Mouse (Mus musculus) naive thymus-derived CD4-positive, alpha-beta T cell, adult 2 months (primary cell): ENCODE results near the gene Ppia.
A peak's percentile ranks its signal among the peaks of the same experiment; 100 is the strongest.
"Not testable (repeated sequence)": the region's sequence is repeated elsewhere in the genome, so short reads cannot be mapped to it uniquely, and the experiment has no call there.

ENCODE experiments used
- DNase-seq: peaks from one replicate; pipeline ENCODE4 v3.0.0-alpha.2; 2011; ENCODE audit warnings: low read depth

Gene Ppia

DNA sequence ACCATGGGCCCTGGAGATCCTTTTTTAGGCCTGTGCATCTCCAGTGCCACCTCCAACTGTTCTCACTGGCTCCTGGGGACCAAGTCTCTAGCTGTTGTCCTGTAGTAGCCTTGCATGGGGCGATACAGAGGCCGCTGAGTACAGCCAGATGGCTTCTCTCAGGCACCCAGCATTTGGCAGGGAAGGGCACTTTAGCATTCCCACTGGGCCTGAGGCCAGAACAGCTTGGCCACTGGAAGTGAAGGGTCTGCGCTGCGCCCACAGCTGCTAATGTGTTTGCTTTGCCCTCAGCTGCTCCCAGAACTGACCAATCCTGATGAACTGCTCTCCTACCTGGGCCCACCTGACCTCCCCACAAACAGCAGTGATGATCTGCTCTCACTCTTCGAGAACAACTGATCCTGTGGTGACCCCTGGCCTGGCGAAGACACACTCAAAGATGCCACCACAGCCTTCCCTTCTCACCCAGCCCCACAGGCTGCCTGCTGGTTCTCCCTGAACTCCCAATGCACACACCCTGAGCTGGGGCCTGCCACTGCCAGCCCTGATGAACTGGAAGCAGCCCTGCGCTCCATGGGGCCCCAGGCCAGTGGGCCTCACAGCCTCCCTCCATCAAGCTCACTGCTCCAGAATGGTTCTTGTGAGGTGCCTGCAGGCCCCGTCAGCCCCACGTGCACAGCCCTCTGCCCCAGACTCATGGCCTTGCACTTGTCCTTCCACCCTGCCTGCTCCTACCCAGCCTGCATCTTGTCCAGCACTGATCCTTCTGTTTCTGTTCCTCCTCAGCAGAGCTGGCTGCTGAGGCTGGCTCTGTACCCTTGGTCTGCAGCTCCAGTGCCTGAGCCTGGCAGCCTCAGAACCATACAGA is 10.3 kb upstream of the Ppia start:
- no peak for DNase-seq

GRCm38 (mm10) chr11:6405591-6406081 is 9.6 kb upstream of the Ppia start:
- DNase-seq: no peak

DNA sequence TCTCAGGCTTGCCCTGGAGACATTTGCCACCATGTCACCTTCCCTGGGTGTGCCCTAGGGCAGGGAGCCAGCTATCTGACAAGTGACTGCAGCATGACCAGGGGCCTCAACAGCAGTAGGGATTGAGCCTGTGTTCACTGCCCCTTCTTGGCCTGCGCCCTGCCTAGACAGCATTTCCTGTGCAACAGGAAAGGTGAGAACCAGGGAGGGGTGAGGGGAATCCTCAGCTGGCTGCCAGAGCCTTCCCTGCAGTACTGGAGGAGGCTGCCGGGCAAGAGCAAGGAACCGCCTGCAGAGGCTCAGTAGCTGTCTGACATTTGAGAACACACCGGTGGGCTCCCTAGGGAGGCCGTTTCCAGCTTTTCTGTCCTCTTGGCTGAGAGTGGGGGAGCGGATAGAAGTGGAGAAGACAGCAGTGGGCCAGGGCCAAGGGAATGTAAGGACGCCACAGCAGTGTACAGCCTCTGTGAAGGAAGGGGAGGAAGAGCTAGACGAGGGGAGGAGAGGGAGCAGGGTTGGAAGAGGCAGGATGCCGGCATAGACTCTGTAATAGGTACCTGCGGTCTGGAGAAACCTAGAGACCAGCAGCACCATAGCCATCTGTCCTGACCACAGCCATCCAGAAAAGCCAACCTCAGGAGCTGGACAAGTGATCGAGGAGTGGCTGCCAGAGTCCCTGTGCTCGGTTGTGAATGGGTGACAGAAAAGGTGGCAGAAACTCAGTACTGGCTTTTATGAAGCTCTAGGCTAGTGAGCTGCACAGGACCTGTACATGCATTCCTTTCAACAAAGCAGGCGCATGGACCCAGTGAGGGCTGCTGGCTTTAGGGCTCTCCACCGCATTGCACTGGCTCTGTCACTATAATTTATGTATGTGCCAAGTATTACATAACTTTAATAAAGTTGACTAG is 8.7 kb upstream of the Ppia start:
- no peak for DNase-seq

- no peak for DNase-seq
These were observed 8.1 kb upstream of the Ppia start for GRCm38 (mm10) chr11:6407162-6407621.

DNA sequence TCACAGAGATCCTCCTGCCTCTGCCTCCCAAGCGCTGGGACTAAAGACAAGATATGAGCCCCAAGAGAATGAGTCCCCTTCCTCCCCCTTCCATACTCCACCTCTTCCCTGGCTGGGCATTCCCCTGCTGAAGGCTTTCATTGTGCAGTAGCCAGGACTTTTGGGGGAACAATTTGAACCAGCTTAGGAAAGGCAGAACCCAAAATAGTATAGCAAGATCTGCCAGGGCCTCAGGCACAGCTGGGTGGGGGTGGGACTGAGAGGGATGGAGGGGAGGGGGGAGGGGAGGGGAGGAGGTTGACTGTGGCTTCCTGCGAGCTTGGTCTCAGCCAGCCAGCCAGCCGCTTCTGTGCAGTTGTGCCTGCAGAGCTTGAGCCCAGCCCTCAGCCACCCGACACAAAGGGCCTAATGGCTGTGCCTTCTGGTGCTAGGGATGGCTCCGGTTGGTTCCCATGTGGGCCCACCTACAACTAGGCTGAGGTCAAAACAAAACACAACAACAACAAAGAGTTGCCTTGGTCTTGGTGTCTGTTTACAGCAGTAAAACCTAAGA is 5.1 kb upstream of the Ppia start:
- DNase-seq: peak; percentile 72

DNA sequence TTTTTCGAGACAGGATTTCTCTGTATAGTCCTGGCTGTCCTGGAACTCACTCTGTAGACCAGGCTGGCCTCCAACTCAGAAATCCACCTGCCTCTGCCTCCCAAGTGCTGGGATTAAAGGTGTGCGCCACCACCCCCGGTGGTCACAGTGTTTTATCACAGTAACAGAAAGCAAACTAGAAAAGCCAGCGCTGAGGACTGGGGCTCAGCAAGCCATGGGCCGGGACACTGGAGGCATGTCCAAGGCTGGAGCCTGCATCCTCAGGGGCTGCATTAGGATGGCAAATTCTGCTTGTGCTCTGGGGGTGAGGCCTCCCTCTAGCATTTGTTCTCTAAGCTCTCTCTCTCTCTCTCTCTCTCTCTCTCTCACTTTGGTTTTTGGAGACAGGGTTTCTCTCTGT is 4.5 kb upstream of the Ppia start:
- DNase-seq: not testable (repeated sequence)

DNA sequence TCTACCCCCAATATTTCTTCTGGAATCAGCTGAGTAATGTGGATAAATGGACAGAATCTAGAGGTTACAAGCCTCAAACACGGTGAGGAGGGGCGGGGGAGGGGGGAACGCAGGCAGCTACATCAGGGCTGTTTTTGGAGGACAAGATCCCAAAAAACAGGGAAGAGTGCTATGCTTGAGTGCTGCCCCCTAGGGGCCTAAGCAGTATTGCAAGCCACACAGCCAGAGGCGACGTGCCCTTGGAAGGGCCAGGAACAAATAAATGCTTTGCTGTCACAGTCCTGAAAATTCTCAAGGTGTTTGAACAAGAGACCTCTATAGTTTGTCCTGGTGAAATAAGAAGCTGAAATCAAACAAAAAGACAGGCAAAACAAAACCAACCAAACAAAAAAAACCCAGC is 3.6 kb upstream of the Ppia start:
- peak; percentile 83 for DNase-seq

GRCm38 (mm10) chr11:6413264-6413663 is 2.0 kb upstream of the Ppia start:
- DNase-seq: no peak

GRCm38 (mm10) chr11:6415551-6416404 is 535 bp downstream of the Ppia start:
- DNase-seq: peak; percentile 98

GRCm38 (mm10) chr11:6416405-6417034 is 1.3 kb downstream of the Ppia start:
- DNase-seq: peak; percentile 88

GRCm38 (mm10) chr11:6417069-6417468 is 1.8 kb downstream of the Ppia start:
- no peak for DNase-seq

DNA sequence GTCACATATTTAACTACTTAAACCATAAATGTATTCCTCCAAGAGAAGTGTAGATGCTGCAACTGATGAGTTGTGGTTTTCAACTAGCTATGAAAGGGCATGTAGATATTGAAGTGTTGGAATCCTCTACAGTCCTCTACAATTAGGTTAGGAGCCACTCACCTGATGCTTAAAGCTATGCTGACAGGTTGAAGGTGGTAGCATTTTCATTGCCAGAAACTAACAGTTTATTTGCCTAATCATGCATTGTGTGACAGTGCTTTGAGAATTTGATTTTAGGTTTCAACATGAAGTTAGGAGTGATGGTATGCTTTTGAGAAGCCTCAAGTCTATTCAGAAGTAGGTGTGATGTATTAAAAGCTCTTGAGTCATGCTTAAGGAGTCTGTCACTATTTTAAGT is 2.2 kb downstream of the Ppia start:
- no peak for DNase-seq

- no peak for DNase-seq
These were observed 3.5 kb downstream of the Ppia start for GRCm38 (mm10) chr11:6418751-6419150.

DNA sequence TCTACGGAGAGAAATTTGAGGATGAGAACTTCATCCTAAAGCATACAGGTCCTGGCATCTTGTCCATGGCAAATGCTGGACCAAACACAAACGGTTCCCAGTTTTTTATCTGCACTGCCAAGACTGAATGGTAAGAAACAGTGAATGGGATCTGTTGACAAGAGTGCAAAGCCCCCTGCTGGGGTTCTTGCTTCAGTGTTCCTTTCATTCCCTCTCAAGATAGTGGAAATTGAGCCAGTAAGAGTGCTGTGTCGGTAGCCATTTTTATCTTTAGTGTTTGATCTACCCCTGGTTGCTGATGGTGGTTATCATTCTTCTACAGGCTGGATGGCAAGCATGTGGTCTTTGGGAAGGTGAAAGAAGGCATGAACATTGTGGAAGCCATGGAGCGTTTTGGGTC is 3.9 kb downstream of the Ppia start:
- not testable (repeated sequence) for DNase-seq

DNA sequence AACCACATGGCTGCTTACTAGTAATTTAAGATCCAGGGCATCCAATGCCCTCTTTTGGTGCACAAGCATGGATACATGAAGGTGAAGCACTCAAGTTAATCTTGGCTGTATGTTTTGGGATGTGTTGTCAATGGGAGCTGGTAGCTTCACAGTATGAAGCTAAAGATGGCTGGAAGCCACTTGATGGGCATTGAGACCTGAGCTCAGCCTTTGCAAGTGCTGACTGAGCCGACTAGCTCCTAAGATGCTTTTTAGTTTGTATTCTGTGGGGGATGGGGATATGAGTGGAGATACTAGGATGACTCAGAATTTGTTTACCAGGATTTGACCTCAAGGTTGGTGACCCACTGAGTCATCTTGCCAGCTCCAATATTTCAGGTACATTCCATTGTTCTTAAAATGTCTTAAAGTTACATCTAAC is 5.0 kb downstream of the Ppia start:
- DNase-seq: no peak

DNA sequence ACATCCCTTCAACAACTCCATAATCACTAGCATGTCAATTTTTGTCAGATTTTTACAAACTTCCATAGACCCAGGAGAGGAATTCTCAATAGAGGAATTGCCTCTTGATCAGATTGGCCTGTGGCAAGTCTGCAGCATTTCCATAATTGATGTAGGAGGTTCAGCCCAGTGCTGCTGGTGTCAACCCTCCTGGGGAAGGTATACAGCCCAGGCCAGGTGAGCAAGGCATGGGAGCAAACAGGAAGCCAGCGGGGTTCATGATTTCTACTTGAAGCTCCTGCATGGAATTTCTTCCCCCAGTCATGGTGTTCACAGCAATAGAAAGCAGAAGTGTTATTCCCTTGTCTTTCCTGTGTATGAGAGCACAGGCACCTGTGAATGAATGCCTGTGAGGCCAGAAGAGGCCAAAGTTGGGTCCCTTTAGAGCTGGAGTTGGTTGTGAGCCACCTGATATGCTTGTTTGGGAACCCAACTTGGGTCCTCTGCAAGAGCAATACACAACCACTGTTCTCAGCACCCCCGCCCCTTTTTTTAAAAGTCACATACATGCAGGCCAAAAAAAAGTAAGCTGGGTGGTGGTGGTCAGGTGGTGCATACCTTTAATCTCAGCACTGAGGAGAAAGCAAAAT is 5.6 kb downstream of the Ppia start:
- DNase-seq: no peak

DNA sequence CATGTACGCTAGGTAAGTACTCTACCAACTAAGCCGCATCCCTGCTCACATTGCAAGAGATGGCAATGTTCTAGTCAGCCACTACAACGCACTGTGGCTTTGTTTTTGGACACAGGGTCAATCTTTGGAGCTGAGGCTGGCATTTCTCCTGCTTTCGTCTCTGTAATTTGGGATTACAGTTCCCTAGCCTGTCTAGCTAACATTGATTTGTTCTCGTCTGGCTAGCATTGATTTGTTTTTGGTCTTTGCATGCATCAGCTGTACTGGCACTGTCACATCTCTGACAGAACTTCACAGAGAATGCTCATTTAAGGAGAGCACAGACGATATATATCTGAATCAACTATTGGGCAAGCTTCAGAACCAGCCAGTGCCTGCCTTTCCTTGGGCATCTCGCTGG is 14.9 kb downstream of the Ppia start:
- DNase-seq: no peak

GRCm38 (mm10) chr11:6436442-6436841 is 21.2 kb downstream of the Ppia start:
- DNase-seq: peak; percentile 70

DNA sequence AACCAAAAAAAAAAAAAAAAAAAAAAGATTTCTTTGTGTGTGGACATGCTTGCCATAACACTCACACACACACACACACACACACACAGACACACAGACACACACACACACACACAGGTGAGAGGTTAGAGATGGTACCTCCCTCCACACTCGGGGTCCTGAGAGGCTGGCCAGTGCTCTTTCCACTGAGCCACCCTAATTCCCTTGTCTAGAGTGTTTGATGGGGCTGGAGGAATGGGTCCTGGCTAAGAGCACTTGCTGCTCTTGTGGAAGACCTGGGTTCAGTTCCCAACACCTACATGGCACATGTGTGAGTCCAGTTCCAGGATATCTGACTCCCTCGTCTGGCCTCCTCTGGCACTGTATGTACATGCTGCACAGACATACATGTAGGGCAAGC is 22.4 kb downstream of the Ppia start:
- DNase-seq: no peak

- no peak for DNase-seq
These were observed 24.9 kb downstream of the Ppia start for GRCm38 (mm10) chr11:6440171-6440570.
